Comparison of ENCODE assay signal across 26 mouse cellular contexts in the genomic region with DNA sequence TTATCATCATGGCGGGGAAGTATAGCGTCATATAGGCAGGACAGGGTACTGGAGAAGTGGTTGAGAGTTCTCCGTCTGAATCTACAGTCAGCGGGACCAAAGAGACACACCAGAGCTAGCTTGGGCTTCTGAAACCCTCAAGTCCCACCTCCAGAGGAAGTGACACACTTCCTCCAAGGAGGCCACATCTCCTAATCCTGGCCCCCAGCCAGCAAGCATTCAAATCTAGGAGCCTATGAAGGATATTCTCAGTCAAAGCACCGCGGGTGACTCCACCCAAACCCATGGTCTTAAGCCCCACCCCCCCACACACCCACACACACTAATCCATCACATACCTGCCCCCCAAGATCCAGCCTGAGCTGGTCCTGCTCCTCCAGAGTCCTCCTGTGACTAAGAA. TPM values are rescaled to one million over a fixed set of nuclear protein-coding genes. Genes with fewer than 3 reads are reported as not detected.
DNase-seq lines count a peak whose midpoint lies in the region; ATAC-seq and TF ChIP-seq lines count a peak whose summit lies in the region.
"Had no signal": no experiment of that assay in that cellular context is flagged by ENCODE, and none has a peak within 500 bp of the region (broad histone marks: within the 10 kb centered on the region; RNA-seq: fewer than 3 reads in every experiment).

No protein-coding gene starts in this region.

- peaks cover 13% of the 10 kb centered on the region for H3K4me1 ChIP-seq in liver, postnatal 0 days (ENCODE audit: insufficient read depth)
- H3K4me1 ChIP-seq: forebrain, embryonic 13.5 days; kidney, embryonic 15.5 days; neural tube, embryonic 15.5 days had no signal

- no peak for TF ChIP-seq CTCF in liver, postnatal 0 days (IDR thresholded peaks at IDR 0.05; ENCODE audit: low read depth)

- H3K36me3 ChIP-seq in liver, postnatal 0 days (replicated peaks; ENCODE audit: insufficient read depth, low read length) = no peaks in the 10 kb centered on the region
- H3K36me3 ChIP-seq: heart, embryonic 10.5 days; kidney, embryonic 15.5 days; neural tube, embryonic 15.5 days had no signal

- no peaks in the 10 kb centered on the region for H3K9me3 ChIP-seq in liver, postnatal 0 days (ENCODE audit: low read length)
- H3K9me3 ChIP-seq: forebrain, embryonic 13.5 days; heart, embryonic 10.5 days; kidney, embryonic 15.5 days; neural tube, embryonic 15.5 days had no signal

- no peaks in the 10 kb centered on the region for H3K27me3 ChIP-seq in liver, postnatal 0 days (ENCODE audit: insufficient read depth, low read length)
- H3K27me3 ChIP-seq: forebrain, embryonic 13.5 days; kidney, embryonic 15.5 days; neural tube, embryonic 15.5 days had no signal

- ATAC-seq in liver, postnatal 0 days = no peak
- ATAC-seq in common myeloid progenitor, adult 5-6 weeks (replicated peaks; ENCODE audit: low read depth, poor library complexity, severe bottlenecking) = peak; percentile 66
- ATAC-seq in megakaryocyte progenitor cell, adult 5-6 weeks (replicated peaks; ENCODE audit: poor library complexity) = peak; percentile 64
- ATAC-seq: activated CD4-positive, CD25-positive, alpha-beta regulatory T cell, adult 4 months; forebrain, embryonic 13.5 days; hindbrain, embryonic 16.5 days; intestine, postnatal 0 days; Patski had no signal

- H3K4me3 ChIP-seq in liver, postnatal 0 days (ENCODE audit: low read depth, low read length) = no peak overlapping the region
- H3K4me3 ChIP-seq: forebrain, embryonic 13.5 days; gastrocnemius, adult 2 months; heart, embryonic 10.5 days; kidney, embryonic 15.5 days; neural tube, embryonic 15.5 days had no signal

- peak; percentile 41 for DNase-seq in liver, postnatal 0 days
- no peak for DNase-seq in liver
- DNase-seq in ES-CJ7 (ENCODE audit: low read depth, low spot score) = peak; percentile 31
- DNase-seq in layer of hippocampus, postnatal 10 days (ENCODE audit: low spot score in 2 of 2) = no peak
- DNase-seq in spleen, adult 12 weeks (ENCODE audit: low spot score) = no peak
- DNase-seq in MN1 (ENCODE audit: low spot score) = no peak
- DNase-seq: adrenal gland, postnatal 14 days; cerebellum, adult 8-10 months; cerebellum, postnatal 36 days; gastrocnemius, adult 2 months; heart, postnatal 4 days; kidney, postnatal 36 days; right cerebral cortex, postnatal 14 days; thymus, postnatal 25 days had no signal

- no peak overlapping the region for H3K9ac ChIP-seq in liver, postnatal 0 days (replicated peaks)
- H3K9ac ChIP-seq: forebrain, embryonic 13.5 days; kidney, embryonic 15.5 days; liver, embryonic 14.5 days; neural tube, embryonic 15.5 days had no signal

- no peak overlapping the region for H3K4me2 ChIP-seq in liver, postnatal 0 days (ENCODE audit: low read depth, low read length)
- H3K4me2 ChIP-seq: forebrain, embryonic 13.5 days; kidney, embryonic 15.5 days; midbrain, embryonic 11.5 days; neural tube, embryonic 15.5 days had no signal

- no peak overlapping the region for H3K27ac ChIP-seq in liver, postnatal 0 days (ENCODE audit: low read depth)
- H3K27ac ChIP-seq: forebrain, embryonic 13.5 days; gastrocnemius, adult 2 months; heart, embryonic 10.5 days; kidney, embryonic 15.5 days; liver, embryonic 14.5 days; neural tube, embryonic 15.5 days had no signal

- no peak for TF ChIP-seq EP300 in liver, postnatal 0 days (IDR thresholded peaks at IDR 0.05; ENCODE audit: low read depth)

- WGBS in liver, postnatal 0 days (ENCODE audit: insufficient replicate concordance) = 77% methylated on average over 6 of the region's 6 CpGs

RNA-seq across cellular contexts. Expression of a gene that starts 9.1 kb away (rescaled TPM):
- 3.3 and 5.7 TPM in 2 replicates for polyA plus RNA-seq in liver, postnatal 0 days (2015; fragmentation: Nextera tagmentation; extraction: Ambion mirVana)
- total RNA-seq in common myeloid progenitor, adult 5-6 weeks (2017) = 4.4 and 4.9 TPM in 2 replicates
- 3.4 and 3.9 TPM in 2 replicates for total RNA-seq in megakaryocyte progenitor cell, adult 5-6 weeks (2015)
- 4.2 and 9.8 TPM in 2 replicates for total RNA-seq in megakaryocyte progenitor cell, adult 5-6 weeks (2017)
- total RNA-seq in layer of hippocampus, postnatal 10 days (2021) = 1 to 10 TPM; 3.1 to 3.3 TPM

Comparison
In these comparisons a context has a peak if more than half of its experiments do, and no peak if none do; other contexts are left out.
1. DNase-seq: peak in liver, postnatal 0 days (single experiment) and ES-CJ7 (single experiment); none in liver (single experiment), layer of hippocampus, postnatal 10 days (0 of 2), spleen, adult 12 weeks (single experiment) and MN1 (single experiment).